Mouse (Mus musculus) adrenal gland, postnatal 14 days (tissue): ENCODE data around the gene Ctnnbip1. TPM values are rescaled to one million over a fixed set of nuclear protein-coding genes. Genes with fewer than 3 reads are reported as not detected.

ENCODE experiments used
- DNase-seq: peaks from one replicate; pipeline ENCODE4 v3.0.0; 2021; ENCODE audit warnings: mixed read lengths
- total RNA-seq: library from RNA; stranded (reverse); gene quantifications from 2 replicates; pipeline ENCODE4 v1.2.3, GENCODE M21; 2021

The Ctnnbip1 gene
- total RNA-seq, 1 experiment from 2014 or later, result 34.5 TPM

GRCm38 (mm10) chr4:149561986-149562904 is 44.2 kb downstream of the Ctnnbip1 start:
- peak; percentile 48 for DNase-seq

- DNase-seq, result no peak
Observed at GRCm38 (mm10) chr4:149562905-149563347, 44.9 kb downstream of the Ctnnbip1 start.

GRCm38 (mm10) chr4:149563941-149564361 is 45.9 kb downstream of the Ctnnbip1 start:
- no peak for DNase-seq

GRCm38 (mm10) chr4:149564452-149565407 is 46.7 kb downstream of the Ctnnbip1 start:
- DNase-seq, result peak; percentile 86

- DNase-seq, result peak; percentile 84
Observed at GRCm38 (mm10) chr4:149567432-149568026, 49.5 kb downstream of the Ctnnbip1 start.

- no peak for DNase-seq
Observed at GRCm38 (mm10) chr4:149568622-149569021, 50.6 kb downstream of the Ctnnbip1 start.

GRCm38 (mm10) chr4:149569781-149570497 is 51.9 kb downstream of the Ctnnbip1 start:
- DNase-seq, result no peak

GRCm38 (mm10) chr4:149570498-149570863 is 52.4 kb downstream of the Ctnnbip1 start:
- no peak for DNase-seq

GRCm38 (mm10) chr4:149571209-149571608 is 53.2 kb downstream of the Ctnnbip1 start:
- no peak for DNase-seq

GRCm38 (mm10) chr4:149571651-149572149 is 53.7 kb downstream of the Ctnnbip1 start:
- DNase-seq, result peak; percentile 64

- no peak for DNase-seq
Observed at GRCm38 (mm10) chr4:149572446-149572845, 54.4 kb downstream of the Ctnnbip1 start.

- DNase-seq, result no peak
Observed at GRCm38 (mm10) chr4:149572851-149573250, 54.8 kb downstream of the Ctnnbip1 start.

GRCm38 (mm10) chr4:149574391-149574821 is 56.4 kb downstream of the Ctnnbip1 start:
- DNase-seq, result peak; percentile 57

GRCm38 (mm10) chr4:149576061-149576460 is 58.0 kb downstream of the Ctnnbip1 start:
- DNase-seq, result no peak

- DNase-seq, result no peak
Observed at GRCm38 (mm10) chr4:149576993-149577548, 59.0 kb downstream of the Ctnnbip1 start.

GRCm38 (mm10) chr4:149578085-149578681 is 60.1 kb downstream of the Ctnnbip1 start:
- DNase-seq, result no peak

GRCm38 (mm10) chr4:149578831-149579230 is 60.8 kb downstream of the Ctnnbip1 start:
- no peak for DNase-seq

- DNase-seq, result no peak
Observed at GRCm38 (mm10) chr4:149585236-149585635, 67.2 kb downstream of the Ctnnbip1 start.

- DNase-seq, result peak; percentile 77
Observed at GRCm38 (mm10) chr4:149586044-149586782, 68.2 kb downstream of the Ctnnbip1 start, which contains the start of gene Clstn1. Gene Clstn1 (plus strand): TSS chr4:149586468.
